Mouse (Mus musculus): ENCODE results near the gene Tsr3.

GRCm38 (mm10) chr17:25225659-25226058, 14.3 kb upstream of the Tsr3 start:
- no peak for TF ChIP-seq CTCF (IDR thresholded peaks at IDR 0.05; ENCODE audit: low read depth)
- peak; percentile 75 for TF ChIP-seq EP300 (IDR thresholded peaks at IDR 0.05; ENCODE audit: low read depth)
